Mouse (Mus musculus) kidney, postnatal 25 days (tissue): ENCODE results near the gene Gfer.

ENCODE experiments used
- DNase-seq, 2 experiments: peaks; one replicate each; pipeline ENCODE4 v3.0.0; 2021; ENCODE audit warnings: mixed read lengths in 2 of 2

Gene Gfer

GRCm38 (mm10) chr17:24646381-24646780, 49.6 kb downstream of the Gfer start:
- DNase-seq: no peak

GRCm38 (mm10) chr17:24645916-24646315, 50.0 kb downstream of the Gfer start:
- peak; percentile 64 to 86 for DNase-seq

GRCm38 (mm10) chr17:24644875-24645721, 50.9 kb downstream of the Gfer start:
- peak; percentile 69 to 88 for DNase-seq

GRCm38 (mm10) chr17:24644030-24644715, 51.8 kb downstream of the Gfer start:
- peak; percentile 55 to 74 for DNase-seq
